Mouse (Mus musculus): Measurements from ENCODE around the gene Cox6a1.

The Cox6a1 gene

DNA sequence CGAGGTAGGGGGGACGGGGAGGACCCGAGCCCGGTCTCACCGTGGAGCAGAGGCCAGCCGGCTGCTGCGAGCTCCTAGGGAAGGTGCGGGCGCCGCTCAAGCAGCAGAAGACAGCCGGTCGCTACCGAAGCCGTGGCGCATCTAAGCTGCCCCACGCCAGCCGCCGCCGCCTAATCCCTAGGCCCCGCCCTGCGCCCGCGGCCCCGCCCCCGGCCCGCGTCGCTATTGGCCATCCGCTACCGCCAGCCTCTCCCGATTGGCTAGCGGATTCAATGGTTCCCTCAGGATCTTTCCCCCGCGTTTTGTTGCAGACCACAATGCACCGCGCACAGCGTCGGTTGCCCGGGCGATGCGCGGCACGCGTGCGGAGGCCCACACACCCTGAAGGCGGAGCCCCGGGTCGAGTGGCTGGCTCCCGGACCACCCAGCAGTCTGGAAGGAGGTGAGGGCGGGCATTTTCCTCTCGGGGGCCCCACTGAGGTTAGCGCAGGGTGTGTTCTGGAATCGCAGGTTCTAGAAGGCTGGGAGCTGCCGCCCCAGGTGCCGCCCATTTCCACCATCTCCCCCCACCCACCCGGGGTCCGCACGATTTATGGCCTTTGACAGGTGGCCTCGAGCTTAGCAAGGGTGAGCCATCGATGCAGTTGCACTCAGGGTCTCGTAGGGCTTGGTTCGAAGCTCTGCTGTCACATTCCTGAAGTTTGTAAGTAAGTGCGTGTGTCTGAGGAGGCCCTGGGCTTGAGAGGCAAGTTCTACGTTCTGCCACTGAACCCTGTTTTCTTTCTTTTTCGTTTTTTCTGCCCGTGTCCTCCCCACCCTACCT, 47.8 kb downstream of the Cox6a1 start, which contains the start of gene Dynll1:
Dynll1 (minus strand) TSS at position 208 of the 823 bp plus-strand sequence.
- peak; percentile 98 to 99 for DNase-seq

DNA sequence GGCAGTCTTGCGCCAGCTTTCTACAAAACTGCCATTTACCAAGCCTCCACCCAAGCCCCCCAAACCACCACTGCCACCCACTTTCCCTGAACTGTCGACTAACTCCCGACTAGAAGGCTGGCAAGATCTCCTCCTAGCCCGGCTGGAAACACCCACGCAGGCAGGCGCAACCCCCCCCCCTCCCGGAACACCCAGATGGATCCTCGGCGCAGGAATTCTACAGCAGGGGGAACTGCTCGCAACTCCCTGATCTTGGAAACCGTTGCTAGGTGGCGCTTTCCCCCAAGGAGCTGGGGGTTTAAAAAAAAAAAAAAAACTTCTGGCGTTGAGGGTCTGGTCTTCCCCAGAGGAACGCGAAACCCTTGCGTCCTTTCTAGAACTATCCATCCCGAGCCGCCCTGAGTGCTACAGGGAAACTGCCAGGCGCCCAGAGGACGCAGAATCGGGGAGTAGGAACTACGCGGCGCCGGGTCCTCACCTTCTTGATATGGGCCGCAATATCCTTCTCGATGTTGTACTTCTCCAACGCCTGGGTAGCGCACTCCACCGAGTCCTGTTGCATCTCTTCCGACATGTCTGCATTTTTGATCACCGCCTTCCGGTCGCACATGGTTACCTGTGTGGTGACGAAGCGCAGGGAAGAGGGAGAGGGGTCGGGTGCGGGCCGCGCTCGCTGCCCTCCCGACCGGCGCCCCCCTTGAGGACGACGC, 48.6 kb downstream of the Cox6a1 start:
- DNase-seq: no peak

DNA sequence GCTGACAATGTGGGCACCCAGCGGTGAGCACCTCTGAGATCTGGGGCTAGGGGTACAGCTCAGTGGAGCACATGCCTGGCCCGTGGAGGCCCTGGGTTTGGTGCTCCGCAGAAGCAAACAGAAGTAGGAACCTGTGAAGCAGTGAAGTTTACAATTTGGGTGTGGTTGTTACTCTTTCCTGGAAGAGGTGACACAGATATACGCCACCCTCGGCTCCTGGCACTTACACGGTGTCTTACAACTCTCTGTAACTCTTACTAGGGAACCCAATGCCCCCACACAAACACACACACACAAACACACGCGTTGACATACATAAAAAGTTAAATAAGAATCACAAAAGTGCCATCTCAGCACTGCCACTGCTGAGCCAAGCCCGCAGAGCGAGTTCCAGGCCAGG, 52.4 kb downstream of the Cox6a1 start:
- no peak for DNase-seq
